Mouse (Mus musculus) limb, embryonic 14.5 days (tissue): Measurements from ENCODE around the gene Brd3. TPM values are rescaled to one million over a fixed set of nuclear protein-coding genes. Genes with fewer than 3 reads are reported as not detected.

Experiments
- ATAC-seq: fragments of 200-750 bp; cut with Nextera tagmentation; 2 replicates; pipeline ENCODE4 v1.8.0; 2017; ENCODE audit warnings: low read depth, moderate number of reproducible peaks, moderate TSS enrichment; ENCODE audit not compliant: low FRiP score
- DNase-seq: peaks from one replicate; pipeline ENCODE4 v3.0.0-alpha.2; 2015; ENCODE audit warnings: low spot score
- H3K27ac ChIP-seq: fragments of 300-500 bp; sonication (generic); replicated peaks from 2 replicates; pipeline ENCODE4 v1.5.1; 2014; ENCODE audit warnings: low read depth, mild to moderate bottlenecking, low read length, moderate library complexity, mixed read lengths
- H3K27me3 ChIP-seq: fragments of 300-500 bp; sonication (generic); 2 replicates; pipeline ENCODE4 v1.6.1; 2014; ENCODE audit warnings: low read length, mixed read lengths; ENCODE audit not compliant: control insufficient read depth, insufficient read depth
- H3K36me3 ChIP-seq: fragments of 300-500 bp; sonication (generic); 2 replicates; pipeline ENCODE4 v1.6.1; 2014; ENCODE audit warnings: mild to moderate bottlenecking, low read length, moderate library complexity, mixed read lengths; ENCODE audit not compliant: control insufficient read depth, insufficient read depth
- H3K4me1 ChIP-seq: fragments of 300-500 bp; sonication (generic); 2 replicates; pipeline ENCODE4 v1.6.1; 2014; ENCODE audit warnings: antibody characterized with exemption, low read length, mixed read lengths; ENCODE audit not compliant: control insufficient read depth, insufficient read depth
- H3K4me2 ChIP-seq: fragments of 300-500 bp; sonication (generic); replicated peaks from 2 replicates; pipeline ENCODE4 v1.6.1; 2014; ENCODE audit warnings: low read depth, mild to moderate bottlenecking, low read length, moderate library complexity; ENCODE audit not compliant: severe bottlenecking
- H3K4me3 ChIP-seq: fragments of 300-500 bp; sonication (generic); replicated peaks from 2 replicates; pipeline ENCODE4 v1.5.1; 2014; ENCODE audit warnings: low read length
- H3K9ac ChIP-seq: fragments of 300-500 bp; sonication (generic); 2 replicates; pipeline ENCODE4 v1.6.1; 2014; ENCODE audit warnings: mild to moderate bottlenecking, low read depth, low read length, moderate library complexity; ENCODE audit not compliant: severe bottlenecking
- H3K9me3 ChIP-seq: fragments of 300-500 bp; sonication (generic); 2 replicates; pipeline ENCODE4 v1.6.1; 2016; ENCODE audit warnings: low read length; ENCODE audit not compliant: control insufficient read depth
- POLR2A ChIP-seq: fragments of 200-500 bp; IDR thresholded peaks from 2 replicates; pipeline ENCODE4 v1.8.0; 2012; ENCODE audit warnings: inconsistent platforms, mild to moderate bottlenecking, moderate library complexity, borderline replicate concordance; ENCODE audit not compliant: insufficient read depth, insufficient read length; ENCODE audit errors: extremely low read depth
- WGBS: fragments of 180-500 bp; shearing (Covaris S2); extraction: QIAGEN DNeasy Blood & Tissue Kit; methylation state at CpG from one replicate; pipeline ENCODE4 v1.1.7; 2014; 5-methylcytosine and 5-hydroxymethylcytosine counted together
- polyA plus RNA-seq, 2 experiments: library from polyadenylated mRNA; depleted of rRNA in 1 of 2; stranded (reverse) in 1 of 2; unstranded in 1 of 2; fragments of >200 nt; fragmentation: Nextera tagmentation in 1 of 2; extraction: Ambion mirVana in 1 of 2; gene quantifications; 2 replicates each; pipeline versions ENCODE4 v1.2.1 to v1.2.3; 2012 to 2014

Gene Brd3
- polyA plus RNA-seq, 2 experiments, result 75.5 to 155 TPM

- Histone ChIP-seq H3K9ac (no peak overlapping the region), H3K27ac (0 out of 2 replicates have a peak overlapping the region, but pooled peaks have one; percentile 28), H3K4me1 (peaks cover 43% of the 10 kb centered on the region), H3K9me3 (no peaks in the 10 kb centered on the region), H3K4me3 (no peak overlapping the region), H3K4me2 (0 out of 2 replicates have a peak overlapping the region, but pooled peaks have one; percentile 1), H3K36me3 (no peaks in the 10 kb centered on the region), H3K27me3 (no peaks in the 10 kb centered on the region)
- DNase-seq, result no peak
- ATAC-seq, result no peak
- TF ChIP-seq POLR2A, result no peak
- WGBS, result 9% methylated on average over 7 of the region's 7 CpGs
Observed at GRCm38 (mm10) chr2:27412245-27412800, 95.1 kb downstream of the Brd3 start.

GRCm38 (mm10) chr2:27411688-27412174 is 95.7 kb downstream of the Brd3 start:
- Histone ChIP-seq H3K4me2 (0 out of 2 replicates have a peak overlapping the region, but pooled peaks have one; percentile 1), H3K27ac (0 out of 2 replicates have a peak overlapping the region, but pooled peaks have one; percentile 28), H3K9me3 (no peaks in the 10 kb centered on the region), H3K27me3 (no peaks in the 10 kb centered on the region), H3K4me3 (no peak overlapping the region), H3K4me1 (peaks cover 43% of the 10 kb centered on the region), H3K9ac (no peak overlapping the region), H3K36me3 (no peaks in the 10 kb centered on the region)
- ATAC-seq (peak; percentile 23; the same call in 1 of the 2 replicates), DNase-seq (peak; percentile 25)
- no peak for TF ChIP-seq POLR2A
- WGBS, result 23% methylated on average over 8 of the region's 8 CpGs

GRCm38 (mm10) chr2:27410518-27411140 is 96.8 kb downstream of the Brd3 start:
- H3K9me3 ChIP-seq, result no peaks in the 10 kb centered on the region
- no peak for TF ChIP-seq POLR2A
- no peak overlapping the region for H3K27ac ChIP-seq
- 80% methylated on average over 6 of the region's 6 CpGs for WGBS
- no peaks in the 10 kb centered on the region for H3K27me3 ChIP-seq
- H3K4me1 ChIP-seq, result peaks cover 34% of the 10 kb centered on the region
- DNase-seq (no peak), ATAC-seq (no peak)
- H3K4me2 ChIP-seq, result no peak overlapping the region
- H3K9ac ChIP-seq, result no peak overlapping the region
- H3K4me3 ChIP-seq, result no peak overlapping the region
- no peaks in the 10 kb centered on the region for H3K36me3 ChIP-seq

GRCm38 (mm10) chr2:27408194-27408593 is 99.3 kb downstream of the Brd3 start:
- Histone ChIP-seq H3K9ac (no peak overlapping the region), H3K27ac (no peak overlapping the region), H3K4me1 (peaks cover 31% of the 10 kb centered on the region), H3K9me3 (no peaks in the 10 kb centered on the region), H3K36me3 (no peaks in the 10 kb centered on the region), H3K4me3 (no peak overlapping the region), H3K4me2 (no peak overlapping the region), H3K27me3 (no peaks in the 10 kb centered on the region)
- DNase-seq, result no peak
- no peak for TF ChIP-seq POLR2A
- 74% methylated on average over 3 of the region's 3 CpGs for WGBS
- ATAC-seq, result no peak

- no peak for DNase-seq
- 86% methylated on average over 5 of the region's 5 CpGs for WGBS
- Histone ChIP-seq H3K27me3 (no peaks in the 10 kb centered on the region), H3K9ac (no peak overlapping the region), H3K4me2 (no peak overlapping the region), H3K4me3 (no peak overlapping the region), H3K27ac (no peak overlapping the region), H3K4me1 (peaks cover 23% of the 10 kb centered on the region), H3K36me3 (no peaks in the 10 kb centered on the region), H3K9me3 (no peaks in the 10 kb centered on the region)
- ATAC-seq, result no peak
- TF ChIP-seq POLR2A, result no peak
Observed at GRCm38 (mm10) chr2:27406928-27407327, 100.5 kb downstream of the Brd3 start.
